Mouse (Mus musculus): Measurements from ENCODE around the gene Dusp1. TPM values are rescaled to one million over a fixed set of nuclear protein-coding genes. Genes with fewer than 3 reads are reported as not detected.

Dusp1 gene
- polyA plus RNA-seq, 1 experiment from 2014 or later = 19.8 TPM

DNA sequence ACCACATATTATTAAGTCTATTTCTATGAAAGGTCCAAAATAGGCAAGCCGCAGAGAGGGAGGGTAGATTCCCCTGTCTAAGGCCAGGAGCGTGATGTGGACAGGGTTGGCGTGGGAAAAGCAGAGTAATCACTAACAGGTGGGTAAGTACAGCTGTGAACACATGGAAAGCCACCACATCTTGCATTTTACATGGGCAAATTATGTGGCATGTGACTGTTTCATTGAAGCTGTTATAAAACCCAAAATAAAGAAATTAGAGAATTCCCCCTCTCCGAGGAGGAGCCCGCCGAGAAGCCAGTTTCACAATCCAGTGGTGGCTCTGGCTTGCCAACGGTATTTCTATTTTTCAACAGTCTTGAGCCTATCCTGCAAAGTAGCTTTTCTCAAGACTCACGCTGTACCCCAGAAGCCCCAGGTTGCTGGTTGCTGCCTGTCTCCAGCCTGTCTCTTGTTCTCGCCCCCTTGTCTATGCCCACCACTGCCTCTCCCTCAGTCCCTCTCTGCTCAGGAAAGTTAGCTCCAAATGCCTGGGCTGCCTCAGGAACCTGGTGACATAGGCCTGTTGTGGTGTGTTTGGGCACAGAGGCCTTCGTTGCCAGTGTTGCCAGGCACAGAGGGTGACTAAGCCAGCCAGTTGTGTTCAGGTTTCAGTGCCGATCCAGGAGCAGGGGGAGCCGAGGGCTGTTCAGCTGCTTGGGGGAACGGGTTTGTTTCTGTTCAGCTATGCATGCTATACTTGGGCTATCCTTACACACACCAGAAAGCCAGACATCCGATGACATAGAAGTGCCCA is 77.1 kb downstream of the Dusp1 start:
- H3K4me1 ChIP-seq (ENCODE audit: control insufficient read depth, insufficient read depth, low read length) = no peaks in the 10 kb centered on the region
- no peaks in the 10 kb centered on the region for H3K27me3 ChIP-seq (ENCODE audit: control insufficient read depth, insufficient read depth, low read length)
- H3K4me3 ChIP-seq (ENCODE audit: low read length) = no peak overlapping the region
- H3K4me2 ChIP-seq (replicated peaks; ENCODE audit: low read depth, low read length) = no peak overlapping the region
- no peak for ATAC-seq (ENCODE audit: low FRiP score, low TSS enrichment)
- no peak overlapping the region for H3K9ac ChIP-seq (ENCODE audit: low read depth, low read length)
- no peaks in the 10 kb centered on the region for H3K9me3 ChIP-seq (ENCODE audit: control insufficient read depth, low read length)
- H3K36me3 ChIP-seq (ENCODE audit: control insufficient read depth, insufficient read depth, low read length) = no peaks in the 10 kb centered on the region
- 85% methylated on average over 14 of the region's 14 CpGs for WGBS
- no peak overlapping the region for H3K27ac ChIP-seq (ENCODE audit: low read depth, low read length)

DNA sequence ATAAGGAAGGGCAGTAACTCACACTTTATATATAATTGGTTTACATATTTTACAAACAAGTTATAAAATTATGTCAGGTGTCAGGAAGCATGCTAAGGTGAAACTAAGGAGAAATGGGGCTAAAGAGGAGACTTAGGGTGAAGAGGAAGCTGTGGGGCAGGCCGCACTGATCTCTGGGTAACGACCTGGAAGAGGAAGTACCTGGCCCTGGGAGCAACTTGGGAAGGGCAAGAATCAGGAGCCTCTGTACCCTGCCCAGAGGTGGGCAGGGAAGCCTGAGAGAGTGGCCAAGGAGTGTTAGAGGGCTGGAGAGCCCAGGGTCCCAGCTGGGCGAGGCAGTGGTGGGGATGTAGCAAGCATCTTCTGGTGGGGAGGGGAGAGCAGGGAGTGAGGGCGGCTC is 81.0 kb downstream of the Dusp1 start:
- H3K27me3 ChIP-seq (ENCODE audit: control insufficient read depth, insufficient read depth, low read length) = no peaks in the 10 kb centered on the region
- no peaks in the 10 kb centered on the region for H3K4me1 ChIP-seq (ENCODE audit: control insufficient read depth, insufficient read depth, low read length)
- no peaks in the 10 kb centered on the region for H3K9me3 ChIP-seq (ENCODE audit: control insufficient read depth, low read length)
- no peak overlapping the region for H3K4me3 ChIP-seq (ENCODE audit: low read length)
- H3K27ac ChIP-seq (ENCODE audit: low read depth, low read length) = no peak overlapping the region
- no peak overlapping the region for H3K9ac ChIP-seq (ENCODE audit: low read depth, low read length)
- no peak overlapping the region for H3K4me2 ChIP-seq (replicated peaks; ENCODE audit: low read depth, low read length)
- no peaks in the 10 kb centered on the region for H3K36me3 ChIP-seq (ENCODE audit: control insufficient read depth, insufficient read depth, low read length)
- no peak for ATAC-seq (ENCODE audit: low FRiP score, low TSS enrichment)
- 80% methylated on average over 4 of the region's 4 CpGs for WGBS

DNA sequence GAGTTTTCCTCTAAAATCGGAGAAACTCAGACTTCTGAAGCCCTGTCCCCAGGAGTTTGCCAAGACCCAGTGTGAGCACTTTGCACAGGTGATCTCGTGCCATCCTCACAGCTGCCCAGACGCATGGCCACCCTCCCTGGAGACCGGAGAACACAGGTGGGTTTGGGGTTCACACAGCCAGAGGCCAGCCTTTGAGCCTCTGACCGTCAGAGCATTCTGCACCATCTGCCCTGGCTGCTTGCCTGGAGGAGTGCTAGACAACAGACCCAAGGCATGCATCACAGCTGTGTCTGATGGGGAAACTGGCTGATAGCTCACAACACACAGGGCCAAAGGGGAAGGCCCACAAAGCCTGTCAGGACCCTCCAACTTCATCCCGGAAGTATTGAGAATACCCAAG is 82.3 kb downstream of the Dusp1 start:
- Histone ChIP-seq H3K4me3 (ENCODE audit: low read length) (no peak overlapping the region), H3K9me3 (ENCODE audit: control insufficient read depth, low read length) (no peaks in the 10 kb centered on the region), H3K36me3 (ENCODE audit: control insufficient read depth, insufficient read depth, low read length) (no peaks in the 10 kb centered on the region), H3K27me3 (ENCODE audit: control insufficient read depth, insufficient read depth, low read length) (no peaks in the 10 kb centered on the region), H3K9ac (ENCODE audit: low read depth, low read length) (no peak overlapping the region), H3K4me1 (ENCODE audit: control insufficient read depth, insufficient read depth, low read length) (no peaks in the 10 kb centered on the region), H3K4me2 (replicated peaks; ENCODE audit: low read depth, low read length) (no peak overlapping the region), H3K27ac (ENCODE audit: low read depth, low read length) (no peak overlapping the region)
- no peak for ATAC-seq (ENCODE audit: low FRiP score, low TSS enrichment)
- WGBS = 81% methylated on average over 6 of the region's 6 CpGs

DNA sequence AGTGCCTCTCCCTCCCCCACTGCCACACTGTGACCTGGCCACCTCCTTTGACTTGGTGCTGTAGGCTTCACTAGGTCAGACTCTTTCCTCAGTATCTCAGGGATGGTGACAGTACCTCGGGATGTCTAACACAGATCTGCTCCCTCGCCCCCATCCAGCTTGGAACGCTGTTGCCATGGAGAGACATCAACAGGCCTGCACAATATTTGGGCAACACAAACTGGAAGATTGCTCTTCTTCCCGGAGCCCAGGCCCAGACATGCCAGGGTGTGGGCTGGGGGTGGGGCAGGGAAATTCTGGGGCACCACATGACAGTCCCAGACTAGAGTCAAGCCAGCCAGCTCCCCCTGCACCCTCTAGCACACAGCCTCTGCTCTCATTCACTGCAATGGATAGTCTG is 83.3 kb downstream of the Dusp1 start:
- Histone ChIP-seq H3K9ac (ENCODE audit: low read depth, low read length) (no peak overlapping the region), H3K36me3 (ENCODE audit: control insufficient read depth, insufficient read depth, low read length) (no peaks in the 10 kb centered on the region), H3K27me3 (ENCODE audit: control insufficient read depth, insufficient read depth, low read length) (no peaks in the 10 kb centered on the region), H3K4me3 (ENCODE audit: low read length) (no peak overlapping the region), H3K27ac (ENCODE audit: low read depth, low read length) (no peak overlapping the region), H3K4me2 (replicated peaks; ENCODE audit: low read depth, low read length) (no peak overlapping the region), H3K4me1 (ENCODE audit: control insufficient read depth, insufficient read depth, low read length) (no peaks in the 10 kb centered on the region), H3K9me3 (ENCODE audit: control insufficient read depth, low read length) (no peaks in the 10 kb centered on the region)
- 85% methylated on average over 4 of the region's 4 CpGs for WGBS
- no peak for ATAC-seq (ENCODE audit: low FRiP score, low TSS enrichment)

DNA sequence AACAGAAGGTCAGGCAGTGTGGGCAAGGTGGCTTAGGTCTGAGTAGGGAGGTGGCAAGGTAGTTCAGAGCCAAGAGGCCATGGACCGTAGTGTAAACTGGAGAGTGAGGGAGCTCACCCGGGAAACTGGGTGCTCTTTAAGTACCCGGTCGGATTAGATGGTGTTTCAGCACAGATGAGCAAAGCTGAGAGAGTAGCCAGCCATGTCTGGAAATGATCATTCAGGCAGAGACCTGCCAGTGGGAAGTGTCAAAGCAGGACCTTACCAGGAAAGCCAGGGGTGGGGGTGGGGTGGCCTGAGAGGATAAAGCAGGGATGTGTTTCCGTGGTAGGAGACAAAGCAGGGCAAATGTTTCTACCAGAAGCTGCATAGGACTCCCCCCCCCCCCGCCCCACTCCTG is 85.1 kb downstream of the Dusp1 start:
- H3K36me3 ChIP-seq (ENCODE audit: control insufficient read depth, insufficient read depth, low read length) = no peaks in the 10 kb centered on the region
- no peak overlapping the region for H3K27ac ChIP-seq (ENCODE audit: low read depth, low read length)
- WGBS = 58% methylated on average over 6 of the region's 6 CpGs
- ATAC-seq (ENCODE audit: low FRiP score, low TSS enrichment) = no peak
- H3K4me3 ChIP-seq (ENCODE audit: low read length) = no peak overlapping the region
- H3K4me1 ChIP-seq (ENCODE audit: control insufficient read depth, insufficient read depth, low read length) = no peaks in the 10 kb centered on the region
- no peaks in the 10 kb centered on the region for H3K27me3 ChIP-seq (ENCODE audit: control insufficient read depth, insufficient read depth, low read length)
- H3K4me2 ChIP-seq (replicated peaks; ENCODE audit: low read depth, low read length) = no peak overlapping the region
- H3K9ac ChIP-seq (ENCODE audit: low read depth, low read length) = no peak overlapping the region
- H3K9me3 ChIP-seq (ENCODE audit: control insufficient read depth, low read length) = no peaks in the 10 kb centered on the region

DNA sequence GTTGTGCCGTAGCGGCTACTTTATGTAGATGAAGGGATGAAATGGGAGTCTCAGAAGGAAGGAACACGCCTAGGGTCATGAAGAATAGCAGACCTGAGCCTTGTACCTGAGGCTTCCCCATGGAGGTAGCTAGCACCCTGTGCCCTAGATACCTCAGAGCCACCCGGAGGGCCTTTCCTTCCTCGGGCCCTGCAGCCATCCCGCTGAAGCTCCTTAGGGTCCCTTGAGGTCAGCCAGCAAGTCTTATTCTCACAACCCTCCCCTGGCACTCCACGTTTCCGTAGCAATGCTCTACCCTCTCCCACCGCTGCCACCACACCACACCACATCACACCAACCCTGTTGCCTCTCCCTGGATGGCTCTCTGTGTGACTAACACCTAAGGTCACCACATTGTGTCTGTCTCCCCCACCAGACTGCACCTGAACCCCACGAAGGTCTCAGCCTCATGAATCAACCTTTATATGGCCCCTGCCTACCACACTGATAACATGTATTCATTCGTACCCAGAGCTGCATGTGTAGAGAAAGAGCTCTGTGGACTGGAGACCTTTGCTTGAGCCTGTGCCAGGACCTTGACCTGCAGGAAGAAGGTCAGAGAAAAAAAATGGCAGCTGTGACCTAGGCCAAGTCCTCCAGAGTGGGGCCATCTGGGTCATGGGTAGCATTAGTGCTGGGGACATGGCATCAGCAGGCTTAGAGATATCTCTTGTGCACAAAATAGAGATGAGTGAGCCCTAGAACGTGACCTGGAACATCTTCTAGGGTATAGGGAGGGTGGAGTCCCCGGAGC is 93.6 kb downstream of the Dusp1 start:
- Histone ChIP-seq H3K4me3 (ENCODE audit: low read length) (no peak overlapping the region), H3K36me3 (ENCODE audit: control insufficient read depth, insufficient read depth, low read length) (no peaks in the 10 kb centered on the region), H3K9ac (ENCODE audit: low read depth, low read length) (no peak overlapping the region), H3K4me1 (ENCODE audit: control insufficient read depth, insufficient read depth, low read length) (no peaks in the 10 kb centered on the region), H3K9me3 (ENCODE audit: control insufficient read depth, low read length) (no peaks in the 10 kb centered on the region), H3K4me2 (replicated peaks; ENCODE audit: low read depth, low read length) (no peak overlapping the region), H3K27me3 (ENCODE audit: control insufficient read depth, insufficient read depth, low read length) (no peaks in the 10 kb centered on the region), H3K27ac (ENCODE audit: low read depth, low read length) (no peak overlapping the region)
- WGBS = 87% methylated on average over 13 of the region's 13 CpGs
- no peak for ATAC-seq (ENCODE audit: low FRiP score, low TSS enrichment)

DNA sequence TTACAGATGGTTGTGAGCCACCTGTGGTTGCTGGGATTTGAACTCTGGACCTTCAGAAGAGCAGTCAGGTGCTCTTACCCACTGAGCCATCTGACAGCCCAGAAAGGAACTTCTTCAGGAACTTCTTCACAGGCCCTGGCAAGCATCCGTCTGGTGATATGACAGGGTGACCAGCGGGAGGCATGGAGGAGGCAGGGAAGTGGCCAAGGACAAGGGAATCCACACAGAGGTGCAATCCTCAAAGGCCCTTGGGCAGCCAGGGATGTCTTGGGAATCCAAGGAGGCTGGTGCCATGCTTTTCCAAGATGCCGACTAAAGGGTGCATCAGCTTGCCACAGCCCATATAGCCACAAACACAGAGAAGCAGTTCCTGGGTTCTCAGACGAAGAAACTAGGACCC is 94.3 kb downstream of the Dusp1 start:
- no peak overlapping the region for H3K4me2 ChIP-seq (replicated peaks; ENCODE audit: low read depth, low read length)
- no peaks in the 10 kb centered on the region for H3K9me3 ChIP-seq (ENCODE audit: control insufficient read depth, low read length)
- no peaks in the 10 kb centered on the region for H3K4me1 ChIP-seq (ENCODE audit: control insufficient read depth, insufficient read depth, low read length)
- ATAC-seq (ENCODE audit: low FRiP score, low TSS enrichment) = no peak
- no peaks in the 10 kb centered on the region for H3K27me3 ChIP-seq (ENCODE audit: control insufficient read depth, insufficient read depth, low read length)
- no peak overlapping the region for H3K27ac ChIP-seq (ENCODE audit: low read depth, low read length)
- no peak overlapping the region for H3K9ac ChIP-seq (ENCODE audit: low read depth, low read length)
- H3K4me3 ChIP-seq (ENCODE audit: low read length) = no peak overlapping the region
- 85% methylated on average over 4 of the region's 4 CpGs for whole genome bisulfite sequencing
- H3K36me3 ChIP-seq (ENCODE audit: control insufficient read depth, insufficient read depth, low read length) = no peaks in the 10 kb centered on the region

DNA sequence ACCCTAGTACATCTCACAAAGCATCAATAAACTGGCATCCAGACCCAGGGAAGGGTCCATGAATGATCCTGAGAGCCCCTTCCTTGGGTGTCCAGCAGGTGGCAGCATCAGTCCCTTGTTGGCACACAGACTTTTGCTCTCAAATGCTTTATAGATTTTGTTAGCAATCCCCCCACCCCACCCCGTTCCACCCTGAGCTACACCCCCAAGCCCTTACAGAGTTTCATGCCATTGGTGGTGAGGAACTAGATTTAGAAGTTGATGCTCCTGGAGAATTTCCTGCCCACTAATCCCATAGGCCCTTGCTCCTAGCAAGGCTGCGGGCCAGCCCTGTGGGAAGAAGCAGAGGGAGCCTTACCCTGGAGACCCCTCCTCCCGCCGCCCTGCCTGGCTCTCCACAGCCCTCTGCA is 95.2 kb downstream of the Dusp1 start:
- ATAC-seq (ENCODE audit: low FRiP score, low TSS enrichment) = peak; percentile 71
- Histone ChIP-seq H3K36me3 (ENCODE audit: control insufficient read depth, insufficient read depth, low read length) (no peaks in the 10 kb centered on the region), H3K9me3 (ENCODE audit: control insufficient read depth, low read length) (no peaks in the 10 kb centered on the region), H3K27me3 (ENCODE audit: control insufficient read depth, insufficient read depth, low read length) (no peaks in the 10 kb centered on the region), H3K4me1 (ENCODE audit: control insufficient read depth, insufficient read depth, low read length) (no peaks in the 10 kb centered on the region), H3K9ac (ENCODE audit: low read depth, low read length) (no peak overlapping the region), H3K4me3 (ENCODE audit: low read length) (no peak overlapping the region), H3K4me2 (replicated peaks; ENCODE audit: low read depth, low read length) (0 out of 2 replicates have a peak overlapping the region, but pooled peaks have one; percentile 3), H3K27ac (ENCODE audit: low read depth, low read length) (no peak overlapping the region)
- WGBS = 2% methylated on average over 4 of the region's 4 CpGs

DNA sequence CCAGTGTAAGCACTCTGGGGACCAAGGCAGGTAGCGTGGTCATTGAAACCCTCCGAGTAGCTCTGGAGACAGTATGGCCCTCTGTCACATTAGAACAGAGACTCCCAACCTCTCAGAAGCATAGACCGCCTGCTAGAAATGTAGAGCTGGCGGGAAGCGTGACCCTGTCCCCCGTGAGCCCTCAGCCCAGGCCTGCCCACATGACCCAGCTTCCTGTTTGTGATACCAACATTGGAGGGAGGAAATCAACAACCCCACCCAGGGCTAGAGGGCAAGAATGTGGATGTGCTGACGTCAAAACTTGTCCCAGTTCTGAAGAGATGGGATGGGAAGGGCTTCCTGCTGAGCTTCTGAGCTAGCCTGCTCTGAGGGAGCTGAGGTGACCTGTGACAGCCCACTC is 97.0 kb downstream of the Dusp1 start:
- H3K4me2 ChIP-seq (replicated peaks; ENCODE audit: low read depth, low read length) = peak overlapping the region; percentile 8; the same call in 1 of the 2 replicates
- 58% methylated on average over 7 of the region's 7 CpGs for WGBS
- H3K4me3 ChIP-seq (ENCODE audit: low read length) = no peak overlapping the region
- peak; percentile 25; the same call in 1 of the 2 replicates for ATAC-seq (ENCODE audit: low FRiP score, low TSS enrichment)
- no peaks in the 10 kb centered on the region for H3K27me3 ChIP-seq (ENCODE audit: control insufficient read depth, insufficient read depth, low read length)
- H3K9me3 ChIP-seq (ENCODE audit: control insufficient read depth, low read length) = no peaks in the 10 kb centered on the region
- H3K36me3 ChIP-seq (ENCODE audit: control insufficient read depth, insufficient read depth, low read length) = no peaks in the 10 kb centered on the region
- no peaks in the 10 kb centered on the region for H3K4me1 ChIP-seq (ENCODE audit: control insufficient read depth, insufficient read depth, low read length)
- no peak overlapping the region for H3K27ac ChIP-seq (ENCODE audit: low read depth, low read length)
- H3K9ac ChIP-seq (ENCODE audit: low read depth, low read length) = no peak overlapping the region
